Mouse (Mus musculus) heart, postnatal 0 days (tissue): ENCODE data around the gene Tmem54.

Source experiments
- CTCF ChIP-seq: IDR thresholded peaks from 2 replicates; pipeline ENCODE4 v1.5.1; 2016; ENCODE audit warnings: antibody characterized with exemption, control low read depth, low read depth
- EP300 ChIP-seq: IDR thresholded peaks from 2 replicates; pipeline ENCODE4 v1.6.1; 2016; ENCODE audit warnings: antibody characterized with exemption, low read depth

DNA sequence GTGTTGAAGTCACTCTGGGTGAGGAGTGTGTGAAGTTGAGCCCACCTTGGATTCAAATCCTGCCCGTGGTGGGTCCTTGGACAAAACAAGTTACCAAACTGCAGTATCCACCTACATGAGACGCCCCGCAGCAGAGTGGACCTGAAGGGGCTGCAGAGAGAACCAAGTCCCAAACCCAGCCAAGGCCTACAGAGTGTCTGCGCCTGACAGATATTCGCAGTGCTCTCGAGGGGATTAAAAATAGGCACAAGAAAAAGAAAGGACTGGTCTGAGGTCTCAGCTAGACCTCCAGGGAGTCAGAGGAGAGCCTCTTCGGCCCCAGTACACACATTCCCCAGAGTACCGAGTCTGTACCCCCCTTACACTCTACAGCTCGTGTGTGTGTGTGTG lies 30.8 kb downstream of the Tmem54 start:
- TF ChIP-seq CTCF: no peak
- no peak for TF ChIP-seq EP300
